Mouse (Mus musculus): ENCODE results near the gene Rgma. TPM values are rescaled to one million over a fixed set of nuclear protein-coding genes. Genes with fewer than 3 reads are reported as not detected.
A peak's percentile ranks its signal among the peaks of the same experiment; 100 is the strongest.

The Rgma gene
- polyA plus RNA-seq, 2 experiments: 0.05 to 0.06 TPM

GRCm38 (mm10) chr7:73389419-73389818, 14.1 kb downstream of the Rgma start:
- Histone ChIP-seq H3K4me1 (replicated peaks; ENCODE audit: control insufficient read depth in 2 of 2, insufficient read depth in 2 of 2, low read length in 1 of 2) (no peaks in the 10 kb centered on the region), H3K4me3 (ENCODE audit: insufficient read depth in 1 of 2, low read depth in 2 of 2, low read length in 2 of 2) (no peak overlapping the region), H3K27me3 (ENCODE audit: control insufficient read depth, insufficient read depth, low read length) (peaks cover 46% of the 10 kb centered on the region), H3K27ac (no peak overlapping the region), H3K9ac (replicated peaks) (no peak overlapping the region), H3K36me3 (replicated peaks; ENCODE audit: control insufficient read depth, insufficient read depth, low read depth) (no peaks in the 10 kb centered on the region), H3K4me2 (ENCODE audit: low read depth) (no peak overlapping the region), H3K9me3 (ENCODE audit: control insufficient read depth, low read length) (no peaks in the 10 kb centered on the region)
- ATAC-seq (ENCODE audit: insufficient read depth) (no peak), DNase-seq (ENCODE audit: low read depth in 3 of 3, low spot score in 3 of 3) (no peak)
- WGBS (ENCODE audit: insufficient replicate concordance): 10% methylated on average over 9 of the region's 9 CpGs
- no peak for TF ChIP-seq CTCF (IDR thresholded peaks at IDR 0.05; ENCODE audit: low read depth)
- no peak for TF ChIP-seq EP300 (IDR thresholded peaks at IDR 0.05; ENCODE audit: low read depth)

DNA sequence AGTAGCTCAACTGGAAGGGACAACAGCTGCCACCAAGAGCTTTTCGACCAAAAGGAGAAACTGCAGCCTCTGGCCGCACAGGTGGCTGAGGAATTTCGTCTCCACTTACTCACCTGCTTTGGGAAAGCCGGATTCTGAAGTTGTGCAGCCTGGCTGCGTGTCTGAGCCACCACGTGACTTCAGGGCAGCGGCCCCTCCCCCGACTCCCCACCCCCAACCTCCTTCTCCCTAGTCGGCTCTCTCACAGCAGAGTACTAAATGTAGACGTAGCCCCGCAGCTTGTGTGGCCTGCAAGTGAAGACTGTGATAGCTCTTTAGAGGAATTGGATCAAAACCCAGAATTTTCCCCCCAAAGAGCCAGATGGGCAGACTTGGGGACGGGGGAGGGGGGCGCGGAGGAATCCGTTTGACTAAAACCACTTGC, 14.6 kb downstream of the Rgma start:
- Histone ChIP-seq H3K27ac (no peak overlapping the region), H3K4me3 (ENCODE audit: insufficient read depth in 1 of 2, low read depth in 2 of 2, low read length in 2 of 2) (no peak overlapping the region), H3K9ac (replicated peaks) (no peak overlapping the region), H3K36me3 (replicated peaks; ENCODE audit: control insufficient read depth, insufficient read depth, low read depth) (no peaks in the 10 kb centered on the region), H3K4me2 (ENCODE audit: low read depth) (no peak overlapping the region), H3K9me3 (ENCODE audit: control insufficient read depth, low read length) (no peaks in the 10 kb centered on the region), H3K27me3 (ENCODE audit: control insufficient read depth, insufficient read depth, low read length) (peaks cover 46% of the 10 kb centered on the region), H3K4me1 (replicated peaks; ENCODE audit: control insufficient read depth in 2 of 2, insufficient read depth in 2 of 2, low read length in 1 of 2) (no peaks in the 10 kb centered on the region)
- no peak for ATAC-seq (ENCODE audit: insufficient read depth)
- no peak for TF ChIP-seq EP300 (IDR thresholded peaks at IDR 0.05; ENCODE audit: low read depth)
- TF ChIP-seq CTCF (IDR thresholded peaks at IDR 0.05; ENCODE audit: low read depth): no peak
- WGBS (ENCODE audit: insufficient replicate concordance): 4% methylated on average over 15 of the region's 15 CpGs
- no peak for DNase-seq (ENCODE audit: low read depth in 3 of 3, low spot score in 3 of 3)

DNA sequence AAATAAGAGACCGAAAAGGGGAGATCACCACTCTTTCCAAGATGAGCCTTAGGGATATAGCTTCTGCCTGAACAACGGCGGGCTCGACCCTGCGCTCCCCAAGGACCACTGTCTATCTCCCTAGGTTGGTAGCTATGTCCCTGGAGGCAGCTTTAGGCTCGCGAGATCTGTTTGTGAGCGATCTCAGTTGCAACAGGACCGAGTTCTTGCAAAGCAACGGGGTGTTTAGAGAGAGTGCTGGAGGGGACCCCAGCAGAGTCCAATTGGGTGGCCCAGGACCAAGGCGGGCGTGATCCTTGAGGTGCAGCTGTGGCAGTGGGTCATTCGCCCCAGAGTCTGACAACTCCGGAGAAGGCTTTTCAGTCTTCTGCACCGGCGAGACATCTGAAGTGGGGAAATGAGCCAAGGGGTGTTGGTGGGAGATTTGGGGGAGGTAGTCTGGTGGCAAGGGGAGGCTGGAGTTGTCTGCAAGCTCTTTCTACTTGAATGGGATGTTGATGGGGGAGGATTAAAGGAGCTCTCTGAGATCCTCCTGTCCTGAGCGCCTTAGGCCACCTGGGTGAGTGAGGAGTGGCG, 15.2 kb downstream of the Rgma start:
- no peak for DNase-seq (ENCODE audit: low read depth in 3 of 3, low spot score in 3 of 3)
- Histone ChIP-seq H3K9ac (replicated peaks) (no peak overlapping the region), H3K4me3 (ENCODE audit: insufficient read depth in 1 of 2, low read depth in 2 of 2, low read length in 2 of 2) (no peak overlapping the region), H3K27ac (no peak overlapping the region), H3K4me1 (replicated peaks; ENCODE audit: control insufficient read depth in 2 of 2, insufficient read depth in 2 of 2, low read length in 1 of 2) (no peaks in the 10 kb centered on the region), H3K27me3 (ENCODE audit: control insufficient read depth, insufficient read depth, low read length) (peaks cover 46% of the 10 kb centered on the region), H3K9me3 (ENCODE audit: control insufficient read depth, low read length) (no peaks in the 10 kb centered on the region), H3K4me2 (ENCODE audit: low read depth) (peak overlapping the region; percentile 24), H3K36me3 (replicated peaks; ENCODE audit: control insufficient read depth, insufficient read depth, low read depth) (no peaks in the 10 kb centered on the region)
- WGBS (ENCODE audit: insufficient replicate concordance): 5% methylated on average over 18 of the region's 18 CpGs
- TF ChIP-seq EP300 (IDR thresholded peaks at IDR 0.05; ENCODE audit: low read depth) (no peak), CTCF (IDR thresholded peaks at IDR 0.05; ENCODE audit: low read depth) (no peak)
- no peak for ATAC-seq (ENCODE audit: insufficient read depth)

GRCm38 (mm10) chr7:73391002-73391517, 15.8 kb downstream of the Rgma start:
- no peaks in the 10 kb centered on the region for H3K9me3 ChIP-seq (ENCODE audit: control insufficient read depth, low read length)
- no peaks in the 10 kb centered on the region for H3K36me3 ChIP-seq (replicated peaks; ENCODE audit: control insufficient read depth, insufficient read depth, low read depth)
- H3K4me3 ChIP-seq (ENCODE audit: insufficient read depth in 1 of 2, low read depth in 2 of 2, low read length in 2 of 2): peak overlapping the region; percentile 38 to 47
- TF ChIP-seq CTCF (IDR thresholded peaks at IDR 0.05; ENCODE audit: low read depth) (no peak), EP300 (IDR thresholded peaks at IDR 0.05; ENCODE audit: low read depth) (no peak)
- ATAC-seq (ENCODE audit: insufficient read depth) (peak; percentile 39; the same call in 1 of the 2 replicates), DNase-seq (ENCODE audit: low read depth in 3 of 3, low spot score in 3 of 3) (no peak)
- peak overlapping the region; percentile 53 for H3K4me2 ChIP-seq (ENCODE audit: low read depth)
- peaks cover 46% of the 10 kb centered on the region for H3K27me3 ChIP-seq (ENCODE audit: control insufficient read depth, insufficient read depth, low read length)
- no peaks in the 10 kb centered on the region for H3K4me1 ChIP-seq (replicated peaks; ENCODE audit: control insufficient read depth in 2 of 2, insufficient read depth in 2 of 2, low read length in 1 of 2)
- no peak overlapping the region for H3K27ac ChIP-seq
- H3K9ac ChIP-seq (replicated peaks): no peak overlapping the region
- under 1% methylated on average over 42 of the region's 42 CpGs for WGBS (ENCODE audit: insufficient replicate concordance)

DNA sequence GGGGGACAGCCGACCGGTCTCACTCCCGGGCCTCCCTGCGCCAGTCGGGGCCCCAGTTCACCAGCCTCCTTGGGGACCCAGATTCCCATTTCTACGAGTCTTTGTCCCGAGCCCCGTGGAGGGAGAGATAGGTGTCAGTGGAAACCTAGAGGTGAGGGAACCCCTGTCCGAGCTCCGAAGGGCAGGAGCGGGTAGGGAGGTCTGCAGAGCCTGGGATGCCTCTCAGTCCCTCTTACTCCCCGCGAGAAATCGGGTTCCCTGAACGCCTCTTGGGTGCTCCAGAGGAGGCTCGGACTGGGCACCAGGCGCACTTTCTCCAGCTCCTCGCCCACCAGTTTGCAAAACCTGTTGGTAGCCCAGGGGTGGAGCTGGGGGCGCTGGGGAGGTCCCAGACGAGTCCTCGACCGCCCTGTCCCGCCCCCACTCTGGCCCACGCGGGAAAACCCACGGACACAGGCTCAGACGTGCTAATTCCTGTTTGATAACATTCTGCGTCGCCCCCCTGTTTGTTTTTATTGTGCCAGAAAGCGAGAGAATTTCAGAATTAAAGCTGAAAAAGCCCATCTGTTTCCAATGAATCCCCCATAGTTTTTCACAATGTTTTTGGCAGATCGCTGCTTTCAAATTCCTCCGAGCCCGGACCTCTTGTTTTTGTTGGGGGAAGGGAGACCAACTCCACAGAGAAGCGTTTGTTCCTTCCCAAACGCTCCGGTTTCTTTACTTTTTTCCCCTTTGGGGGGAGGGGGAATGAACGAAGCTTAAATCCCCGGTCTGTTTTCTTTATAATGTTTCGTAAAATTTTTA, 16.4 kb downstream of the Rgma start:
- no peak overlapping the region for H3K27ac ChIP-seq
- ATAC-seq (ENCODE audit: insufficient read depth): no peak

More for the DNA sequence above, 16.4 kb downstream of the Rgma start:
- no peaks in the 10 kb centered on the region for H3K36me3 ChIP-seq (replicated peaks; ENCODE audit: control insufficient read depth, insufficient read depth, low read depth)
- H3K9me3 ChIP-seq (ENCODE audit: control insufficient read depth, low read length): no peaks in the 10 kb centered on the region
- H3K4me1 ChIP-seq (replicated peaks; ENCODE audit: control insufficient read depth in 2 of 2, insufficient read depth in 2 of 2, low read length in 1 of 2): no peaks in the 10 kb centered on the region
- TF ChIP-seq CTCF (IDR thresholded peaks at IDR 0.05; ENCODE audit: low read depth) (no peak), EP300 (IDR thresholded peaks at IDR 0.05; ENCODE audit: low read depth) (no peak)
- peak overlapping the region; percentile 38 to 47 for H3K4me3 ChIP-seq (ENCODE audit: insufficient read depth in 1 of 2, low read depth in 2 of 2, low read length in 2 of 2)
- peaks cover 46% of the 10 kb centered on the region for H3K27me3 ChIP-seq (ENCODE audit: control insufficient read depth, insufficient read depth, low read length)
- DNase-seq (ENCODE audit: low read depth in 3 of 3, low spot score in 3 of 3): no peak
- WGBS (ENCODE audit: insufficient replicate concordance): 1% methylated on average over 39 of the region's 39 CpGs
- H3K4me2 ChIP-seq (ENCODE audit: low read depth): peak overlapping the region; percentile 53
- H3K9ac ChIP-seq (replicated peaks): no peak overlapping the region

Measured in liver, embryonic 14.5 days (tissue).